Mouse (Mus musculus) C2C12 (cell line): ENCODE results near the gene Rbm28.

Source experiments
- CEBPB ChIP-seq: IDR thresholded peaks from one replicate; pipeline ENCODE4 v1.6.1; 2011; ENCODE audit warnings: low read depth, mild to moderate bottlenecking, control low read depth, moderate library complexity
- CTCF ChIP-seq: IDR thresholded peaks from one replicate; pipeline ENCODE4 v1.5.1; 2011; ENCODE audit not compliant: control insufficient read depth, insufficient read depth, insufficient read length
- FOSL1 ChIP-seq: IDR thresholded peaks from one replicate; pipeline ENCODE4 v1.8.0; 2011; ENCODE audit warnings: mild to moderate bottlenecking, low read length; ENCODE audit not compliant: poor library complexity, insufficient read depth, severe bottlenecking
- MAX ChIP-seq: IDR thresholded peaks from one replicate; pipeline ENCODE4 v1.6.1; 2011; ENCODE audit warnings: mild to moderate bottlenecking, control low read depth
- MYOD1 ChIP-seq: IDR thresholded peaks from one replicate; pipeline ENCODE4 v1.6.1; 2011; ENCODE audit warnings: low read depth; ENCODE audit not compliant: control insufficient read depth, insufficient read length
- USF1 ChIP-seq: IDR thresholded peaks from one replicate; pipeline ENCODE4 v1.6.1; 2011; ENCODE audit warnings: low read depth, mild to moderate bottlenecking, control low read depth, moderate library complexity

GRCm38 (mm10) chr6:29156326-29156725 lies 8.5 kb downstream of the Rbm28 start:
- no peak for TF ChIP-seq CTCF
- no peak for TF ChIP-seq MAX
- no peak for TF ChIP-seq CEBPB
- no peak for TF ChIP-seq MYOD1
- no peak for TF ChIP-seq USF1
- no peak for TF ChIP-seq FOSL1
